Mouse (Mus musculus): ENCODE data around the gene Odf2l.

Odf2l gene

GRCm38 (mm10) chr3:145118254-145119001 lies at the start of gene Odf2l:
TSS of gene Odf2l (plus strand) at chr3:145118588.
- peak; percentile 95 to 99 for DNase-seq (ENCODE audit: low spot score in 2 of 2)

- no peak for DNase-seq (ENCODE audit: low spot score in 2 of 2)
These were observed 49.4 kb upstream of the Odf2l start for GRCm38 (mm10) chr3:145068964-145069363.

- no peak for DNase-seq (ENCODE audit: low spot score in 2 of 2)
These were observed 46.0 kb upstream of the Odf2l start for GRCm38 (mm10) chr3:145072339-145072738.

GRCm38 (mm10) chr3:145078405-145078804 lies 40.0 kb upstream of the Odf2l start:
- DNase-seq (ENCODE audit: low spot score in 2 of 2), result no peak

- DNase-seq (ENCODE audit: low spot score in 2 of 2), result no peak
These were observed 37.5 kb upstream of the Odf2l start for GRCm38 (mm10) chr3:145080904-145081303.

GRCm38 (mm10) chr3:145083081-145083480 lies 35.3 kb upstream of the Odf2l start:
- DNase-seq (ENCODE audit: low spot score in 2 of 2), result no peak

- no peak for DNase-seq (ENCODE audit: low spot score in 2 of 2)
These were observed 32.2 kb upstream of the Odf2l start for GRCm38 (mm10) chr3:145086180-145086579.

- DNase-seq (ENCODE audit: low spot score in 2 of 2), result no peak
These were observed 30.4 kb upstream of the Odf2l start for GRCm38 (mm10) chr3:145087857-145088598.

GRCm38 (mm10) chr3:145099291-145099690 lies 19.1 kb upstream of the Odf2l start, which contains the start of gene Clca2:
TSS of gene Clca2 (minus strand) at chr3:145099443.
- no peak for DNase-seq (ENCODE audit: low spot score in 2 of 2)

- DNase-seq (ENCODE audit: low spot score in 2 of 2), result no peak
These were observed 16.4 kb upstream of the Odf2l start for GRCm38 (mm10) chr3:145101891-145102555.

GRCm38 (mm10) chr3:145103321-145103720 lies 15.1 kb upstream of the Odf2l start:
- no peak for DNase-seq (ENCODE audit: low spot score in 2 of 2)

GRCm38 (mm10) chr3:145103770-145104169 lies 14.6 kb upstream of the Odf2l start:
- DNase-seq (ENCODE audit: low spot score in 2 of 2), result no peak

GRCm38 (mm10) chr3:145105076-145105772 lies 13.2 kb upstream of the Odf2l start:
- no peak for DNase-seq (ENCODE audit: low spot score in 2 of 2)

GRCm38 (mm10) chr3:145105773-145106504 lies 12.4 kb upstream of the Odf2l start:
- no peak for DNase-seq (ENCODE audit: low spot score in 2 of 2)

- no peak for DNase-seq (ENCODE audit: low spot score in 2 of 2)
These were observed 3.2 kb upstream of the Odf2l start for GRCm38 (mm10) chr3:145115169-145115568.

GRCm38 (mm10) chr3:145117637-145118036 lies 751 bp upstream of the Odf2l start:
- no peak for DNase-seq (ENCODE audit: low spot score in 2 of 2)

GRCm38 (mm10) chr3:145119002-145119358 lies 592 bp downstream of the Odf2l start:
- no peak for DNase-seq (ENCODE audit: low spot score in 2 of 2)

- DNase-seq (ENCODE audit: low spot score in 2 of 2), result no peak
These were observed 1.0 kb downstream of the Odf2l start for GRCm38 (mm10) chr3:145119425-145119824.

- no peak for DNase-seq (ENCODE audit: low spot score in 2 of 2)
These were observed 8.2 kb downstream of the Odf2l start for GRCm38 (mm10) chr3:145126618-145127017.

GRCm38 (mm10) chr3:145129356-145129755 lies 11.0 kb downstream of the Odf2l start:
- DNase-seq (ENCODE audit: low spot score in 2 of 2), result no peak

GRCm38 (mm10) chr3:145131210-145131868 lies 13.0 kb downstream of the Odf2l start:
- peak in 1 of 2 experiments; percentile 57 for DNase-seq (ENCODE audit: low spot score in 2 of 2)

All from spleen, postnatal 10 days (tissue).